Mouse (Mus musculus) embryonic facial prominence, embryonic 12.5 days (tissue): ENCODE data around the gene Golm1. TPM values are rescaled to one million over a fixed set of nuclear protein-coding genes. Genes with fewer than 3 reads are reported as not detected.

Experiments used
- ATAC-seq: fragments of 200-750 bp; cut with Nextera tagmentation; 2 replicates; pipeline ENCODE4 v1.8.0; 2017; ENCODE audit not compliant: insufficient number of reproducible peaks, insufficient read depth, low FRiP score, low TSS enrichment
- H3K27ac ChIP-seq: fragments of 300-500 bp; sonication (generic); 2 replicates; pipeline ENCODE4 v1.5.1; 2016; ENCODE audit warnings: mild to moderate bottlenecking
- H3K27me3 ChIP-seq: fragments of 300-500 bp; sonication (generic); 2 replicates; pipeline ENCODE4 v1.6.1; 2016; ENCODE audit warnings: mild to moderate bottlenecking, moderate library complexity
- H3K36me3 ChIP-seq: fragments of 300-500 bp; sonication (generic); 2 replicates; pipeline ENCODE4 v1.6.1; 2016; ENCODE audit warnings: mild to moderate bottlenecking
- H3K4me1 ChIP-seq: fragments of 300-500 bp; sonication (generic); 2 replicates; pipeline ENCODE4 v1.6.1; 2016
- H3K4me2 ChIP-seq: fragments of 300-500 bp; sonication (generic); replicated peaks from 2 replicates; pipeline ENCODE4 v1.6.1; 2016; ENCODE audit warnings: mild to moderate bottlenecking, moderate library complexity
- H3K4me3 ChIP-seq: fragments of 300-500 bp; sonication (generic); 2 replicates; pipeline ENCODE4 v1.5.1; 2016; ENCODE audit warnings: mild to moderate bottlenecking
- H3K9ac ChIP-seq: fragments of 300-500 bp; sonication (generic); 2 replicates; pipeline ENCODE4 v1.6.1; 2016; ENCODE audit warnings: mild to moderate bottlenecking, moderate library complexity
- H3K9me3 ChIP-seq: fragments of 300-500 bp; sonication (generic); 2 replicates; pipeline ENCODE4 v1.6.1; 2016; ENCODE audit warnings: mild to moderate bottlenecking, moderate library complexity
- WGBS: fragments of 180-500 bp; shearing (Covaris S2); methylation state at CpG from one replicate; pipeline ENCODE4 v1.1.7; 2016; 5-methylcytosine and 5-hydroxymethylcytosine counted together
- polyA plus RNA-seq: library from polyadenylated mRNA; unstranded; fragments of >200 nt; fragmentation: Nextera tagmentation; extraction: Ambion mirVana; gene quantifications from 2 replicates; pipeline ENCODE4 v1.2.1, GENCODE M21; 2016

Gene Golm1
- polyA plus RNA-seq, 1 experiment from 2014 or later, result 62.6 TPM

GRCm38 (mm10) chr13:59694008-59694407, 18.4 kb upstream of the Golm1 start, which contains the start of gene 4921517D22Rik:
Gene 4921517D22Rik, minus strand, starts transcription at chr13:59694108.
- WGBS, result 80% methylated on average over 3 of the region's 3 CpGs
- ATAC-seq, result no peak
- Histone ChIP-seq H3K9ac (no peak within 1 kb of the TSS), H3K27me3 (no peaks in the 10 kb centered on the region), H3K9me3 (no peaks in the 10 kb centered on the region), H3K36me3 (no peaks in the 10 kb centered on the region), H3K27ac (no peak within 1 kb of the TSS), H3K4me3 (no peak within 1 kb of the TSS), H3K4me1 (no peaks in the 10 kb centered on the region), H3K4me2 (no peak within 1 kb of the TSS)

GRCm38 (mm10) chr13:59691478-59691877, 15.9 kb upstream of the Golm1 start:
- WGBS, result 54% methylated on average over 10 of the region's 10 CpGs
- no peaks in the 10 kb centered on the region for H3K9me3 ChIP-seq
- no peaks in the 10 kb centered on the region for H3K27me3 ChIP-seq
- no peak overlapping the region for H3K9ac ChIP-seq
- H3K4me3 ChIP-seq, result no peak overlapping the region
- H3K27ac ChIP-seq, result no peak overlapping the region
- no peak for ATAC-seq
- no peaks in the 10 kb centered on the region for H3K36me3 ChIP-seq
- H3K4me1 ChIP-seq, result no peaks in the 10 kb centered on the region
- H3K4me2 ChIP-seq, result no peak overlapping the region

- 85% methylated on average over 7 of the region's 7 CpGs for WGBS
- Histone ChIP-seq H3K9me3 (no peaks in the 10 kb centered on the region), H3K4me3 (no peak overlapping the region), H3K36me3 (no peaks in the 10 kb centered on the region), H3K9ac (no peak overlapping the region), H3K27me3 (no peaks in the 10 kb centered on the region), H3K27ac (no peak overlapping the region), H3K4me1 (no peaks in the 10 kb centered on the region), H3K4me2 (no peak overlapping the region)
- no peak for ATAC-seq
Observed at GRCm38 (mm10) chr13:59690576-59690975, 15.0 kb upstream of the Golm1 start.

- no peaks in the 10 kb centered on the region for H3K27me3 ChIP-seq
- no peaks in the 10 kb centered on the region for H3K9me3 ChIP-seq
- H3K27ac ChIP-seq, result no peak overlapping the region
- no peak overlapping the region for H3K4me3 ChIP-seq
- WGBS, result 92% methylated on average over 3 of the region's 3 CpGs
- ATAC-seq, result no peak
- H3K4me2 ChIP-seq, result no peak overlapping the region
- H3K4me1 ChIP-seq, result no peaks in the 10 kb centered on the region
- no peak overlapping the region for H3K9ac ChIP-seq
- H3K36me3 ChIP-seq, result no peaks in the 10 kb centered on the region
Observed at GRCm38 (mm10) chr13:59689843-59690242, 14.2 kb upstream of the Golm1 start.

GRCm38 (mm10) chr13:59689313-59689712, 13.7 kb upstream of the Golm1 start:
- Histone ChIP-seq H3K9me3 (no peaks in the 10 kb centered on the region), H3K27me3 (no peaks in the 10 kb centered on the region), H3K36me3 (no peaks in the 10 kb centered on the region), H3K4me3 (no peak overlapping the region), H3K27ac (no peak overlapping the region), H3K9ac (no peak overlapping the region), H3K4me1 (no peaks in the 10 kb centered on the region), H3K4me2 (no peak overlapping the region)
- ATAC-seq, result no peak
- 88% methylated on average over 9 of the region's 9 CpGs for WGBS

- Histone ChIP-seq H3K27ac (no peak overlapping the region), H3K9ac (no peak overlapping the region), H3K4me2 (no peak overlapping the region), H3K4me1 (no peaks in the 10 kb centered on the region), H3K27me3 (no peaks in the 10 kb centered on the region), H3K4me3 (no peak overlapping the region), H3K9me3 (no peaks in the 10 kb centered on the region), H3K36me3 (no peaks in the 10 kb centered on the region)
- no peak for ATAC-seq
- 62% methylated on average over 13 of the region's 13 CpGs for WGBS
Observed at GRCm38 (mm10) chr13:59688338-59688770, 12.7 kb upstream of the Golm1 start.

GRCm38 (mm10) chr13:59685236-59685635, 9.6 kb upstream of the Golm1 start:
- Histone ChIP-seq H3K9me3 (no peaks in the 10 kb centered on the region), H3K9ac (no peak overlapping the region), H3K27ac (no peak overlapping the region), H3K4me2 (no peak overlapping the region), H3K36me3 (no peaks in the 10 kb centered on the region), H3K4me3 (no peak overlapping the region), H3K4me1 (no peaks in the 10 kb centered on the region), H3K27me3 (no peaks in the 10 kb centered on the region)
- 76% methylated on average over 3 of the region's 3 CpGs for WGBS
- ATAC-seq, result no peak

- no peak overlapping the region for H3K27ac ChIP-seq
- H3K4me3 ChIP-seq, result no peak overlapping the region
- H3K9me3 ChIP-seq, result no peaks in the 10 kb centered on the region
- no peaks in the 10 kb centered on the region for H3K4me1 ChIP-seq
- WGBS, result 29% methylated on average over 7 of the region's 7 CpGs
- no peak overlapping the region for H3K4me2 ChIP-seq
- ATAC-seq, result no peak
- H3K27me3 ChIP-seq, result no peaks in the 10 kb centered on the region
- H3K36me3 ChIP-seq, result no peaks in the 10 kb centered on the region
- no peak overlapping the region for H3K9ac ChIP-seq
Observed at GRCm38 (mm10) chr13:59682629-59683028, 7.0 kb upstream of the Golm1 start.

- Histone ChIP-seq H3K9ac (no peak overlapping the region), H3K9me3 (no peaks in the 10 kb centered on the region), H3K27me3 (no peaks in the 10 kb centered on the region), H3K36me3 (no peaks in the 10 kb centered on the region), H3K27ac (no peak overlapping the region), H3K4me3 (no peak overlapping the region), H3K4me2 (no peak overlapping the region), H3K4me1 (no peaks in the 10 kb centered on the region)
- WGBS, result 65% methylated on average over 4 of the region's 4 CpGs
- no peak for ATAC-seq
Observed at GRCm38 (mm10) chr13:59679908-59680307, 4.3 kb upstream of the Golm1 start.

GRCm38 (mm10) chr13:59679306-59679705, 3.7 kb upstream of the Golm1 start:
- Histone ChIP-seq H3K4me3 (no peak overlapping the region), H3K36me3 (no peaks in the 10 kb centered on the region), H3K27me3 (no peaks in the 10 kb centered on the region), H3K27ac (no peak overlapping the region), H3K9ac (no peak overlapping the region), H3K4me2 (no peak overlapping the region), H3K9me3 (no peaks in the 10 kb centered on the region), H3K4me1 (peaks cover under 1% of the 10 kb centered on the region; the same call in 1 of the 2 replicates)
- ATAC-seq, result no peak
- 27% methylated on average over 4 of the region's 4 CpGs for WGBS

- no peaks in the 10 kb centered on the region for H3K27me3 ChIP-seq
- H3K27ac ChIP-seq, result no peak overlapping the region
- no peaks in the 10 kb centered on the region for H3K36me3 ChIP-seq
- no peaks in the 10 kb centered on the region for H3K9me3 ChIP-seq
- 74% methylated on average over 10 of the region's 12 CpGs for WGBS
- H3K4me1 ChIP-seq, result peaks cover 11% of the 10 kb centered on the region
- no peak overlapping the region for H3K9ac ChIP-seq
- no peak overlapping the region for H3K4me2 ChIP-seq
- H3K4me3 ChIP-seq, result no peak overlapping the region
- no peak for ATAC-seq
Observed at GRCm38 (mm10) chr13:59676316-59677229, 962 bp upstream of the Golm1 start.

- Histone ChIP-seq H3K27ac (peak overlapping the region; percentile 75), H3K4me3 (peak overlapping the region; percentile 67), H3K4me2 (peak overlapping the region; percentile 73), H3K9ac (peak overlapping the region; percentile 69), H3K36me3 (no peaks in the 10 kb centered on the region), H3K27me3 (no peaks in the 10 kb centered on the region), H3K9me3 (no peaks in the 10 kb centered on the region), H3K4me1 (peaks cover 11% of the 10 kb centered on the region)
- no peak for ATAC-seq
- 1% methylated on average over 13 of the region's 13 CpGs for WGBS
Observed at GRCm38 (mm10) chr13:59674761-59675150, 855 bp downstream of the Golm1 start.
